Mouse (Mus musculus) c-Kit-positive CD71-positive TER-119-positive erythroid progenitor cells, embryonic 14.5 days (primary cell): ENCODE results near the gene Dhfr.

Experiments used
- DNase-seq: peaks from one replicate; pipeline ENCODE4 v3.0.0-alpha.2; 2013; ENCODE audit warnings: low spot score

The Dhfr gene

DNA sequence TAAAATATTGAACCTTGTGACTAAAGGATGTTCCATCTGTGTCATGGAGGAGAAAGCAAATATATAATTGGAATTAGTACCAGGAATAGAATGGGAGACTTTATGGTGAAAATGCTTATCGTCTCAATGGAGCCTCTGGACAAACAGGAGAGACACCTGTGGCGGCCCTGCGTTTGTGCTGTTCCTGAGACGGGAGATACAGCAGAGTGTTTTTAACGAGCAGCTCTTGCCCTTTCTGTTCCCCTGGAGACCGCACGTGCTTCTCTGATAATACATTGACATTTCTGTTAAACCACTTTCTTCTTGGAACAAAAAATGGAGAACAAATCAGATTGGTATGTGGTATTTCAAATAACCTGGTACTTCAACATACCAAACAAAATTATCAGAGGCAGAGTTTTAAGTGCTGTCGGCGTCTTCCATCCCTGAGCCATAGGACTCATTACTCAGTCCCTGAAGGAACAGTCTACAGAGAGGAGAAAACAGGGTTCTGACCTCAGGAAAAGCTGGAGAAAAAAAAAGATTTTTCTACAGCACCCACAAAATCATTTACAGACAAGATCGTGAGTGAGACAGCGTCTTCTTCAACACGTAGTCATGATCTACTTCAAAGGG, 38.6 kb downstream of the Dhfr start:
- no peak for DNase-seq

DNA sequence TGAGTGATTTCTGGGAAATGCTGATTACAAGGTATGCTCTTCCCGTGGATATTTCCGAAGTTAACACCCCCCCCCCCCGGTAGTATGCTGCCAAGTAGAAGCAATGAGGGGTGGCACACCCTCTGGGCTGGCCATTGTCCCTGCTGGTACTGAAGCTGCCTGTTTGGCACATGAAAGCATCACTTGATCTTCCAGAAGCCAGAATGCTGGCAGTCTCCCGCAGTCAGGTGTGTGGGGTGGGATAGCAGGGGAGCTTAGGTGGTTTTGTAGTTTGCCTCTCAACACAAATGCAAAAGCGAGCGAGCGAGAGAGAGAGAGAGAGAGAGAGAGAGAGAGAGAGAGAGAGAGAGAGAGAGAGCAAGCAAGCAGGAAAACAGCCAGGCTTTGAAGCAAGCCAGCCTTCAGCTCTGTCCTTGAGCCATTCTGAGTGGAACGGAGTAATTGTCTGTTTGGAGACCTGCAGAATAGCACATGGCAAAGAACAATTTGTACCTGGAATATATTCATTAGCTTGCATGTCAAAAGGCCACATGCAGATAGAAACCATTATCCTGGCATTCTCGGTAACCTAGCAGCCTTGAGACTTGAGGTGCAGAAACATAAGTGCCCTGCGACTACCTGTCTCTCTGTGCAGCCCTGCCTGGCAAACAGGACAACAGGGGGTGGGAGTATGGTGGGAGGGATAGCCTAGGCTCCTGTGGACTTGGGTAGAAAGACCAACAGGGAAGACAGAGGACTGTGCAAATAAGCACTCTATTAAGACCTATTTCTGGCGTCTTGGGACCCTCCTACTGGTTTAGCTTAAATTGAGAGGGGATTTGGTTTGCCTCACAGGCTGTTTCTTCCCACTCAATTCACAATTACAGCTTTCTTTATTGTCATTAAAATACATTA, 44.2 kb downstream of the Dhfr start:
- no peak for DNase-seq

DNA sequence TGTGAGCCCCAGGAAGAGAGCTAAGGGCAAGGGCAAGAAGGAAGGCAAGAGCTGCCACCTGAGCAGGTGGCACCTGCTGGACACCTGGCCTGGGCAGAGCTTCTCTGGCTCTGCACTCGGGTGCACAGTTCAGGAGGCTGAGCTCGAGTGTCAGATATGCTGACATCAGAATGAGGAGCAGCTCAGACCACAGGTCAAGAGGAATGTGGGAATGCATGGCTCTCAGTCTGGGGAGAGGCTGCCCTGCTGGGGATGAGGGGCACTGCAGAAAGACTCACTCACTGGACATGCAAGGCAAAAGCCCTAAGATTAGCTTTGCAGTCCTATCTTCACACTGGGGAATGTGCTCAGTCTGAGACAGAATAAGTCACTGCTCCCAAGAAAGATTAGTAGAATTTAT, 47.5 kb downstream of the Dhfr start:
- DNase-seq, result no peak

DNA sequence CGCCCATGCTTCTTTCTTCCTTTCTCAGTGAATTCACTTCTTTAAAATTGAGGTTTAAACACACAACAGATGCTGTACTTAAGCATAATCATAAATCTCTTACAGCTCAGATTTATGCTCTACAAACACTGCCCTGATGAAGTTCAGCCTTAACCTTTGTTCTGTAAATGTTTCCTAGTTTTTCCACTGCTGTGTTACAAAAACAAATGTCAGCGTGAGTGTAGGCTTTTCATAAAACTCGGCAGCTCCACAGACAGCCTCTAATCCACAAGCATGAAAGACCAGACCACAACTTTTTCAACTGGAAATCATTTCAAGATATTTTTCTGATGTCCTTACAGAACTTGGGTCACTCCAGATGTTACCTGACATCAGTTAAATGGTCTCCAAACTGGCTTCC, 49.0 kb downstream of the Dhfr start:
- no peak for DNase-seq

DNA sequence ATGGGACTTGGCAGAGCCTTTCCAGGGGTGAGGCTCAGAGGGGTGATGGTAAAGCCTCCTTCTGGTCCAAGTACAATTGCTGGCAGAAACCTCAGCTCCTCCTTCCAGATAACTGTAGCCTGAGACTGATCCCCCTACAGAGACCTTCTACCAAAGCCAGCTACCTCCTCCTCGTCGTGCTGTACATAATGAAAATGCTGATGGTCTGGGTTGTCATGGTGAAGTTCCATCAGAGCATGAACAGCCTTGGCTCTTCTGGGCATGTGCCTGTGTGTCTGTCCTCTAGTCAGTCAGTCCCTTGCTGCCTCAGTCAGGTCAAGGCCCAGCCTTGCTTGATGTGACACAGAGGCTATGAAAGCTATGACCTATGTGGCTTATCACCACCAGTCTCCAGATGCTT, 56.0 kb downstream of the Dhfr start:
- DNase-seq, result no peak

DNA sequence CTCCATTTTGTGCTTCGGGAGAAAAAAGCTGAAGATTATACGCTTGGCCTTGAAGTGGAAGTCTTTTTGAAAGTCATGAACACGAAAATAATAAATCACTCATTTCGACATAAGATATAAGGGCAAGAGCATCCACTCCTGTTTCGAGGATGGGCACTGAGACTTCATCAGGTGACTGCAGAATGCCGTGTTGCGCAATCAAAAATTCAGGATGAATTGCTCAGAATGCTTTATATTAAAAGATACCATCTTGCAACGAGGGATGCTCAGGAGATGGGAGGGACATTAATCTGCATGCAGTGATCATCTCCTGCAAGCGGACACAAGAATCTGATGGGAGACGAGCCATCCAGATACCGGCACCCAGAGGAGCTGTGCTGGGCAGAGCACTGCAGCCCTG, 65.1 kb downstream of the Dhfr start:
- no peak for DNase-seq

DNA sequence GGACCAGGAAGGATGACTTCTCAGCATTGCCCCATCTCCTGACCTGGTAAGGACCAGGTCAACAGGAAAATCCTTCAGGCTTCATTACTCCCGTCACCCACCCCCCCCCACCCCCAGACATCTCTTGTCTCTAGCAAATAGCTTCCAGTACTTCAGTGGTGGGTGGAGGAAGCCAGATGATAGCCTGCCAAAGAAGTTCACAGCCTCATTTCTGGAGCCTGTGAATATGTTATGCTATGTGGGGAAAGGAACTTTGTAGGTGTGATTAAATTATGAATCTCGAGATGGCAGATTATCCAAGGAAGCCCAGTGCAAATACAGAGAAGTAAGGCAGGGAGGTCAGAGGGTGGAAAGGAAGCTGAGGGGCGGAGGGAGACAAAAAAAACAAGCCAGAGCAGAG, 69.2 kb downstream of the Dhfr start:
- DNase-seq, result no peak

DNA sequence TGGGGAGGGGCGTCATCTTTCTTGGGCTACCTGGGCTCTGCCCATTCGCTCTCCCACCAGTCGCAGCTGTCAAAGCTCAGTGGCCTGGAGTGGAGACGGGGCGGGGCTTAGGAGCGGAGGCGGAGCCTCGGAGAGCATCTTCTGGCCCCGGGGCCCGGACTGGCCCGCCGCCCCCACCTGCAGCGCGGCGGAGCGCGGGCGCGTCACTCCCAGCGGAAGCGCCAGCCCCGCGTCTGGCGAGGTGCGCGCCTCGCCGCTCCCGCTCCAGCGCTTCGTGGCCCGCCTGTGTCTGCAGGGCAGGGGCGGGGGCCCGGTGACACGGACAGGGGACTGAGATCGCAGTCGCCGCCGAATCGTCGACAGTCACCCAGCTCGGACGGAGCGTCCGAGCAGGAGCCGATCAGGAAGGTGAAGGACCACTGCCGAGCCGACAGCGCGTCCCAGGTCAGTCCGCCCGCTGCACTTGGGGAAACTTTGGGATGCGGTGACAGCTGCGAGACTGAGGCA, 71.3 kb downstream of the Dhfr start, which contains the start of gene Ankrd34b:
Gene Ankrd34b (plus strand): TSS at position 139 of the 507 bp plus-strand sequence.
- DNase-seq, result no peak

DNA sequence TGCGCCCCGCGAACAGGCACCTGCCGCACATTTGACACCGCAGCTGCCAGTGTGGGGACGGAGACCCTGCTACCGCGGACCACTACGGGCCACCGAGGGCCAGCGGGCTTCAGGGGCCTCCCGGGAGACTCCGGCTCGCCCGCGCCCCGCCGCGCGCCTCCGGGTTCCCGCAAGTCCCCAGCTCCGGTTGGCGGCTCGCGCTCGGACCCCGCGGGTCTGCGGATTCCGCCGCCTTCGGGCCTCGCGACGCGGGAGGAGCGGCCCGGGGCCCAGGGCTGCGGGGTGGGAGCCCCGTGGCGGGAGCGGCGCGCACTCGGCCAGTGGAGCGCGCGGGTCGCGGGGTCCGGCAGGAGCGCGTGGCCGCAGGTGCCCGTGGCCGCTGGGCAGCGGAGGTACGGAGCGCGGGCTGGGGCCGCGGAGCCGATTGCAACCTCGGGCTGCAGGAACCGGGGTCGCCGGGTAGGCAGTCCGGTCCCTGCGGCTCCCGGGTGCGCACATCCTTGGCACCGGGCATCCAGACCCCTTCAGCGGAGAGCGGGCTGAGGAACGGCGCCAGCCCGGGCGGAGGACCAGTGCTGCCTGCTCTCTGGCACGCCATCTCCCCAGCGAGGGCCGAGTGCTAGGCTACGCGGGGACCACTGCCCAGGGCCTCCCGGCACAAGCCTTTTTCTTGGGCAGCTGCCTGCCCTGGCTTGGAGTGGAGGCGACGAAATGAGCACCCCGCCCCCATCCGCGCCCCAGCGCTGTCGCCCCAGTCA, 71.9 kb downstream of the Dhfr start:
- no peak for DNase-seq

DNA sequence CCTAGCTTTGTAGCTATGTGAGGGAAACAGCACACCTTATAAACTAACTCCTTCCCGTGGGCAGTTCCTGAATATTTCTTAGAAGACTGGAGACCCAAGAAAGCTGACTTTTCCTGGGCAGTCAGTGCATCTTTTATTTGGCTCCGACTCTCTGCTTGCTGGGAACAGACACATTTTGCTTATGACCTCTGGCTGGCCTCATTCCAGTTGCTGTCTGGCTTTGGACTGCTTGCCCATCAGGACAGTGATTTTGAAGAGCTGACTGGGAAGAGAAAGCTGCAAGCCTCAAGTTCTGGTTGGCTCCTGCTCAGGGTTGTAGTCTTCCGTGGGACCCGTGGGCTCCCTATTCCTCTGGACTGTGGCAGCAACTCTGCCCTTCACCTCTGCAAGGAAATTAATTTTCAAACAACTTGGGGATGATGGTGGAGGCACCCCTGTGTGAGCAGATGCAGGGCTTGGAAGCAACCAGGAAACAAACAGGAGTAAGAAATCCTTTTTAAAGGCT, 72.9 kb downstream of the Dhfr start:
- no peak for DNase-seq
